Mouse (Mus musculus) urinary bladder, postnatal 14 days (tissue): ENCODE measurements around the gene Tmem200b.

Experiments
- DNase-seq: peaks from one replicate; pipeline ENCODE4 v3.0.0; 2021; ENCODE audit warnings: low spot score

The Tmem200b gene

DNA sequence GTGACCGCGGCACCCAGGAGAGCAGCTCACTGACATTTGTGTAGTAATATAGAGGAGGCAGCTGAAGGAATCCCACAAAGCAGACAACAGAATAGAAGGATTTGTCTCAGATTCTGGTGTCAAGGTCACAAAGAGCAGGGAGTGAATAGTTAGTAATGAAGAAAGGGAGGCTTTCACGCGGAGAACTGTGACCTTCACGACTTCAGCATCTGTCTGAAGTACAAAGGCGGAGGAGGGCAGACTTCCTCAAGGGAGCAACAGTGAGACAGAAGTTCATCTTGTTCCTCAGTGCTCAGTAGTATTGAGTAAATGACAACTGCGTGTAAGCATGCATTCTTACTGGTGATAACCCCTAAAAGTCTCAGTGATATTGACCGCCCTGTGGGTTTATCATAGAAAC lies 29.1 kb downstream of the Tmem200b start:
- DNase-seq: no peak

DNA sequence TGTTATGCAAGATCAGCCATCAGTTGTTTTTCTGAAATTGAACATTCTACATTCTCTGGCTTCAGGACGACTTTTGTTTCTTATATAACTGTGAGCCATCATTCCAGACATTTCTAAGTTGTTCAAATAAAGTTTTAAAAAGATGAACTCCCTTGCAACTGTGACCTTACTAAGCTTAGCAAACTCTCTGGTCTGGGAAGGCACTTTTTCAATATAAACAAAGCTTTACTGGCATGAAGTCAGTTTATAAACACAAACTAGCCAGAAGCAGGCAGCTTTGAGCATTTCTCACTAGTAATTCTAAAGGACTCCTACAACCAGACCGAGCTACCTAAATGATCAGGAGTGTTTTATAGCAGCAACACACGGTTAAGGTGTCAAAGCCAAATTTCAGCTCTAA lies 35.6 kb downstream of the Tmem200b start:
- DNase-seq: no peak

DNA sequence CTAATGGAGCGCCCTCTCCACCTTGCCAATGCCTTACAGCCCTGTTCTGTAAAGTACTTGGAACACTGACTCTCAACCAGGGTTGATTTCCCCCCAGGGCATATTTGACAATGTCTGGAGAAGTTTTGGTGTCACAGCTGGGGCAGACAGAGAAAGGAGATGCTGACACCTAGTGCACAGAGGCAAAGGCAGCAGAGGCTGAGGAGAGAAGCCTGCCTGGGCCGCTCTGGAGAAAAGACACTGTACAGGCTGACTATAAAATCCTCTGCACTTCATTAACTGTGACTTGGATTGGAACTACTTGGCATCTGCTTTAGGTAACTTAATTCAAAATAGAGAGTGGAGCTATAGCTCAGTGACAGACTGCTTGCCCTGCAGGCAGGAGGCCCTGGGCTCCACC lies 47.3 kb downstream of the Tmem200b start:
- peak; percentile 25 for DNase-seq

DNA sequence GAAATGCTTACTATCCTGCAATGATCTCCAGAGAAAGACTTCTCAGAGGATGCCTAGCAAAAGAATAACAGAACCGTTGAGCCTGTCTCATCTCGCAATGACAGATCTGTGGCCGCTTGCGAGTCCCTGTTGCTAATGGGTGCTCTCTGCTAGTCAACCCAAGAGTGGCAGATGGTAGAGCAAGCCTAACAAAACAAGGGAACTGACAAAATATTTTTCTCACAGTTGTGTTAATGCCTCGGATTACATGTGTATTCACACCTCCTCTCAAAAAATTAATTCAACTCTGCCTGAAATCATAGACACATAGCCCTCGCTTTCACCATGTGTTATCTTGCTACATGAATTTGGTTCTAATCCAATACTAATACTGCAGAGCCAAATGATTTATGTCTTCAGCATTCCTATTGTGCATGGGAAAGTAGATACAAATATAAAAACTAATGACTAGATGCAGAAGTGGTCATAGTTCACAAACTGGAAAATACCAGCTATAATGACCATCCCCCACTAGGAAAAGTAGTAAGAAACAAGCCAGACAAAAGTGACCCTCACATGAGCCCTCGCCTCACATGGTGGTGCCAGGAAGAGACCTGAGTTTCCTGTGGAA lies 48.8 kb downstream of the Tmem200b start:
- no peak for DNase-seq
